Comparison of ENCODE assay signal across 8 mouse cellular contexts in the genomic region with DNA sequence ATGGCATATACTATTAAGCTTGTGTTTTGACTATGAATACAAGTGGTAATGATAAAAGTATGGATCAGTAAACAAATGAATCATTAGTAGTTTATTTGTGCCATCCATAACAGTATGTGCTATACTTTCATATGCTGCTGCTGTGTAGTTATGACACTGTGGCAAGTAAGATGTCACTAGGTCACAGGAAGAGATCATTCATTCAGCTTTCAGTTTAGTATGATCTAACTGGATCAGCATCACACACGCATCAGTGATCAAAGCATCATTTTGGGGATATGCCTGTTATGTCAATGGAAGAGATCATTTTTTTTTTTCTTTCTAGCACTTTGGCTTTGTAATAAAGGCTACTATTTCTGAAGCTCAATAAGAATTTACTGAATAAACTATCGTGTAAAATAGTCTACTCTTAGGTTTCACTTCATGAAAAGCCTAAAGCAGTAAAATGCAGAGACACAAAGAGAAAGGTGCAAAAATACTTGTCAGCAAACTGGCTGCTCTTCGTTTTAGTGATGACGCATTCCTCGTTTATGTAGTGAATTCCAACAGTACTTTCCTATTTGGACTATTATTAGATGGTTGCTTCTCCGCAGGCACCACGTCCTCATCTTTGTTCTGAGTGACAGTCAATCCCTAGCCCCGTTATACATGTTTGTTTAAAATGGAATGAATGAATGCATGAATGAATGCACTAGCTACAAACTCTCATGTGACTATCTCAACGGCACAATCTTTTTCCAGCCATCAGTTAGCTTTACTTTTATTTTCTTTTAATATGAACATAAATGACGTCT. TPM values are rescaled to one million over a fixed set of nuclear protein-coding genes. Genes with fewer than 3 reads are reported as not detected.
DNase-seq lines count a peak whose midpoint lies in the region; ATAC-seq and TF ChIP-seq lines count a peak whose summit lies in the region.

No protein-coding gene starts in this region.

- TF ChIP-seq CTCF in gastrocnemius, adult 2 months (IDR thresholded peaks at IDR 0.05): no peak

- no peak for ATAC-seq in hindbrain, embryonic 16.5 days
- ATAC-seq in midbrain, embryonic 16.5 days: no peak

- peak overlapping the region; percentile 74 for H3K4me2 ChIP-seq in hindbrain, embryonic 16.5 days (ENCODE audit: low read length)
- H3K4me2 ChIP-seq in midbrain, embryonic 16.5 days (ENCODE audit: low read length): peak overlapping the region; percentile 81

- intact Hi-C loops in gastrocnemius, adult 2 months (cut with DNase I): no loop called here

- H3K4me3 ChIP-seq in gastrocnemius, adult 2 months: peak overlapping the region; percentile 93
- H3K4me3 ChIP-seq in hindbrain, embryonic 16.5 days (ENCODE audit: low read length): peak overlapping the region; percentile 82
- H3K4me3 ChIP-seq in midbrain, embryonic 16.5 days (ENCODE audit: low read depth, low read length): peak overlapping the region; percentile 96

- peaks cover 5% of the 10 kb centered on the region for H3K4me1 ChIP-seq in hindbrain, embryonic 16.5 days (ENCODE audit: control insufficient read depth, insufficient read depth, low read depth, low read length)
- peaks cover 14% of the 10 kb centered on the region for H3K4me1 ChIP-seq in midbrain, embryonic 16.5 days (ENCODE audit: control insufficient read depth, insufficient read depth, low read length)

- no peaks in the 10 kb centered on the region for H3K36me3 ChIP-seq in hindbrain, embryonic 16.5 days (ENCODE audit: control insufficient read depth, insufficient read depth, low read length)
- no peaks in the 10 kb centered on the region for H3K36me3 ChIP-seq in midbrain, embryonic 16.5 days (ENCODE audit: control insufficient read depth, insufficient read depth, low read length)

- 21% methylated on average over 10 of the region's 10 CpGs for WGBS in hindbrain, embryonic 16.5 days
- WGBS in midbrain, embryonic 16.5 days: 27% methylated on average over 10 of the region's 10 CpGs

- H3K9me3 ChIP-seq in hindbrain, embryonic 16.5 days (ENCODE audit: control insufficient read depth, low read length): no peaks in the 10 kb centered on the region
- no peaks in the 10 kb centered on the region for H3K9me3 ChIP-seq in midbrain, embryonic 16.5 days (replicated peaks; ENCODE audit: control insufficient read depth, low read length, poor library complexity, severe bottlenecking)

- H3K27ac ChIP-seq in gastrocnemius, adult 2 months: peak overlapping the region; percentile 97
- no peak overlapping the region; the same call in 1 of the 2 replicates for H3K27ac ChIP-seq in hindbrain, embryonic 16.5 days (ENCODE audit: low read depth, low read length)
- H3K27ac ChIP-seq in midbrain, embryonic 16.5 days (ENCODE audit: low read length): peak overlapping the region; percentile 54; the same call in 1 of the 2 replicates

- H3K9ac ChIP-seq in hindbrain, embryonic 16.5 days (ENCODE audit: low read depth, low read length): peak overlapping the region; percentile 98
- peak overlapping the region; percentile 98 for H3K9ac ChIP-seq in midbrain, embryonic 16.5 days (ENCODE audit: low read depth, low read length)

- H3K27me3 ChIP-seq in hindbrain, embryonic 16.5 days (replicated peaks; ENCODE audit: control insufficient read depth, insufficient read depth, low read length): no peaks in the 10 kb centered on the region
- no peaks in the 10 kb centered on the region for H3K27me3 ChIP-seq in midbrain, embryonic 16.5 days (ENCODE audit: control insufficient read depth, insufficient read depth, low read depth, low read length)

- DNase-seq in gastrocnemius, adult 2 months: no peak
- DNase-seq in gastrocnemius, adult 18-20 months (ENCODE audit: low spot score): no peak
- peak; percentile 9 to 16 for DNase-seq in B cell, adult 2 months
- peak; percentile 11 for DNase-seq in embryo, embryonic 11 days
- no peak for DNase-seq in spleen, postnatal 14 days (ENCODE audit: low spot score in 2 of 2)
- DNase-seq in ovary, postnatal 14 days (ENCODE audit: low spot score): no peak

RNA-seq across cellular contexts. Expression of a gene that starts 1.3 kb away (rescaled TPM):
- total RNA-seq in gastrocnemius, adult 2 months (2021): 1 to 10 TPM; 3.7 to 4.4 TPM
- total RNA-seq in gastrocnemius, adult 18-20 months (2021): 1 to 10 TPM; 3.2 to 3.4 TPM
- polyA plus RNA-seq in hindbrain, embryonic 16.5 days (2015; fragmentation: Nextera tagmentation; extraction: Ambion mirVana): 53.5 and 55.2 TPM in 2 replicates
- 59.2 and 62.8 TPM in 2 replicates for polyA plus RNA-seq in midbrain, embryonic 16.5 days (2015; fragmentation: Nextera tagmentation; extraction: Ambion mirVana)

RNA-seq across cellular contexts. Expression of a gene that starts 1.4 kb away (rescaled TPM):
- total RNA-seq in gastrocnemius, adult 2 months (2021): under 1 TPM; 0.36 to 0.50 TPM
- under 1 TPM; 0.40 to 0.53 TPM for total RNA-seq in gastrocnemius, adult 18-20 months (2021)
- polyA plus RNA-seq in hindbrain, embryonic 16.5 days (2015; fragmentation: Nextera tagmentation; extraction: Ambion mirVana): 6.0 and 7.6 TPM in 2 replicates
- polyA plus RNA-seq in midbrain, embryonic 16.5 days (2015; fragmentation: Nextera tagmentation; extraction: Ambion mirVana): 5.3 and 6.7 TPM in 2 replicates

Comparison
In these comparisons a context has a peak if more than half of its experiments do, and no peak if none do; other contexts are left out.
1. DNase-seq: peak in B cell, adult 2 months (2 of 2) and embryo, embryonic 11 days (single experiment); none in gastrocnemius, adult 2 months (single experiment), gastrocnemius, adult 18-20 months (single experiment), spleen, postnatal 14 days (0 of 2) and ovary, postnatal 14 days (single experiment).
2. Peak in every context shown above with its lines, with median percentiles within 50 percentile points of each other: H3K4me3 ChIP-seq.